Comparison of ENCODE assay signal across 8 mouse cellular contexts in the genomic region with DNA sequence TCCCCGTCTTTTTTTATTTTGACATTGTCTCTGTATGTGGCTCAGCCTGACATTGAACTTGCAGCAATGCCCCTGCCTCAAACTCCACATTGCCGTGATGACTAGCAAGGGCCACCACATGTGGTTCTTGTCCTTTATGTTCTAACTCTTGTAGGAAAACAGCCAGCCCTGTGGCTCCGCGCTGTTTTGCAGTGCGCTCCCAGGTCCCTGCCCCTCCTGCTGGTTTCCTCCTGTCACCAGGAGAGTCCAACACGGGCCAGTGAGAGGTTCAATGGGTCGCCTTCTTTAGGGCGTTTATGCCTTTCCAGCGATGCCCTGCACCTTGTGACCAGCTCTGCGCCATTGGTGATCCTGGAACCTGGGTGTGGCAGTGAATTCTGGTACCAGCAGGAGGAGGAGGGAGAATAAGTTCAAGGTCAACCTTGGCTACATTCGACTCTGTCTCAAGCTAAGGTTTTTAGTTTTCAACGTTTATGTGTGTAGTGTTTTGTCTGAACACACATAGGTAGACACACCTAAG. TPM values are rescaled to one million over a fixed set of nuclear protein-coding genes. Genes with fewer than 3 reads are reported as not detected.
DNase-seq lines count a peak whose midpoint lies in the region; ATAC-seq and TF ChIP-seq lines count a peak whose summit lies in the region.

No protein-coding gene starts in this region.

- peak overlapping the region; percentile 23 for H3K27ac ChIP-seq in heart, postnatal 0 days (ENCODE audit: low read depth)
- H3K27ac ChIP-seq in hindbrain, embryonic 12.5 days: peak overlapping the region; percentile 93
- H3K27ac ChIP-seq in midbrain, embryonic 11.5 days (ENCODE audit: low read depth, low read length): peak overlapping the region; percentile 86

- H3K27me3 ChIP-seq in heart, postnatal 0 days (ENCODE audit: control insufficient read depth, insufficient read depth, low read length): peaks cover 16% of the 10 kb centered on the region; the same call in 1 of the 2 replicates
- peaks cover 16% of the 10 kb centered on the region for H3K27me3 ChIP-seq in hindbrain, embryonic 12.5 days
- H3K27me3 ChIP-seq in midbrain, embryonic 11.5 days (ENCODE audit: control insufficient read depth, insufficient read depth, low read length): peaks cover 12% of the 10 kb centered on the region; the same call in 1 of the 2 replicates

- WGBS in heart, postnatal 0 days: 5% methylated on average over 12 of the region's 12 CpGs
- WGBS in hindbrain, embryonic 12.5 days: 7% methylated on average over 12 of the region's 12 CpGs
- WGBS in midbrain, embryonic 11.5 days: 9% methylated on average over 12 of the region's 12 CpGs

- H3K9ac ChIP-seq in heart, postnatal 0 days (replicated peaks; ENCODE audit: low read depth, low read length): no peak overlapping the region
- H3K9ac ChIP-seq in hindbrain, embryonic 12.5 days: peak overlapping the region; percentile 36
- H3K9ac ChIP-seq in midbrain, embryonic 11.5 days (ENCODE audit: low read length): peak overlapping the region; percentile 64

- TF ChIP-seq CTCF in heart, postnatal 0 days (IDR thresholded peaks at IDR 0.05; ENCODE audit: low read depth): no peak

- no peak for DNase-seq in heart, postnatal 0 days (ENCODE audit: low spot score)
- DNase-seq in heart, adult 9 months (ENCODE audit: low spot score in 2 of 2): no peak
- DNase-seq in ZHBTc4 (ENCODE audit: low read depth, low spot score): peak; percentile 58
- no peak for DNase-seq in midbrain, embryonic 11.5 days (ENCODE audit: low spot score, missing footprints)
- DNase-seq in gastrocnemius, postnatal 4 days (ENCODE audit: low spot score in 2 of 2): no peak
- no peak for DNase-seq in kidney, postnatal 4 days

- no peaks in the 10 kb centered on the region for H3K9me3 ChIP-seq in heart, postnatal 0 days (replicated peaks; ENCODE audit: control insufficient read depth, low read length)
- H3K9me3 ChIP-seq in hindbrain, embryonic 12.5 days (replicated peaks): no peaks in the 10 kb centered on the region
- H3K9me3 ChIP-seq in midbrain, embryonic 11.5 days (ENCODE audit: control insufficient read depth, low read length): no peaks in the 10 kb centered on the region

- peaks cover 6% of the 10 kb centered on the region; the same call in 1 of the 2 replicates for H3K36me3 ChIP-seq in heart, postnatal 0 days (replicated peaks; ENCODE audit: control insufficient read depth, insufficient read depth, low read length)
- peaks cover 11% of the 10 kb centered on the region for H3K36me3 ChIP-seq in hindbrain, embryonic 12.5 days
- H3K36me3 ChIP-seq in midbrain, embryonic 11.5 days (ENCODE audit: control insufficient read depth, insufficient read depth, low read length): peaks cover 4% of the 10 kb centered on the region; the same call in 1 of the 2 replicates

- TF ChIP-seq EP300 in heart, postnatal 0 days (IDR thresholded peaks at IDR 0.05; ENCODE audit: low read depth): 0 out of 2 replicates have a peak, but pooled peaks have one; percentile 36

- peak overlapping the region; percentile 63 for H3K4me3 ChIP-seq in heart, postnatal 0 days (ENCODE audit: low read depth, low read length)
- peak overlapping the region; percentile 58 for H3K4me3 ChIP-seq in hindbrain, embryonic 12.5 days
- peak overlapping the region; percentile 15 for H3K4me3 ChIP-seq in midbrain, embryonic 11.5 days (ENCODE audit: low read depth, low read length)

- H3K4me1 ChIP-seq in heart, postnatal 0 days (ENCODE audit: control insufficient read depth, insufficient read depth): peaks cover 12% of the 10 kb centered on the region; the same call in 1 of the 2 replicates
- peaks cover 72% of the 10 kb centered on the region for H3K4me1 ChIP-seq in hindbrain, embryonic 12.5 days
- H3K4me1 ChIP-seq in midbrain, embryonic 11.5 days (ENCODE audit: control insufficient read depth, insufficient read depth, low read length): peaks cover 49% of the 10 kb centered on the region

- no peak for ATAC-seq in heart, postnatal 0 days (ENCODE audit: insufficient read depth, low read depth)
- ATAC-seq in hindbrain, embryonic 12.5 days (ENCODE audit: low FRiP score): peak; percentile 10
- ATAC-seq in midbrain, embryonic 11.5 days (ENCODE audit: low FRiP score): peak; percentile 17
- ATAC-seq in activated CD4-positive, CD25-positive, alpha-beta regulatory T cell, adult 4 months: no peak

- peak overlapping the region; percentile 83 for H3K4me2 ChIP-seq in heart, postnatal 0 days (ENCODE audit: low read depth, low read length)
- peak overlapping the region; percentile 91 for H3K4me2 ChIP-seq in hindbrain, embryonic 12.5 days (replicated peaks)
- H3K4me2 ChIP-seq in midbrain, embryonic 11.5 days: peak overlapping the region; percentile 48

RNA-seq across cellular contexts. Expression of gene Kcnn1, which starts 3.0 kb away (rescaled TPM):
- 7.5 and 25.2 TPM in 2 replicates for total RNA-seq in heart, postnatal 0 days (2014; rRNA removed; ENCODE audit: low replicate concordance)
- 3.4 TPM in 2 replicates for polyA plus RNA-seq in heart, postnatal 0 days (2015; fragmentation: Nextera tagmentation; extraction: Ambion mirVana)
- 22.1 and 23.8 TPM in 2 replicates for polyA plus RNA-seq in hindbrain, embryonic 12.5 days (2016; fragmentation: Nextera tagmentation; extraction: Ambion mirVana)
- 10.9 and 12.4 TPM in 2 replicates for polyA plus RNA-seq in midbrain, embryonic 11.5 days (2014; fragmentation: Nextera tagmentation; extraction: Ambion mirVana)
- polyA plus RNA-seq in activated CD4-positive, CD25-positive, alpha-beta regulatory T cell, adult 4 months (2017; shearing (Covaris generic)): not detected
- total RNA-seq in gastrocnemius, postnatal 4 days (2021): 1 to 10 TPM; 1.7 to 1.8 TPM

RNA-seq across cellular contexts. Expression of gene Ccdc124, which starts 7.7 kb away (rescaled TPM):
- 12.6 and 32.0 TPM in 2 replicates for total RNA-seq in heart, postnatal 0 days (2014; rRNA removed; ENCODE audit: low replicate concordance)
- 77.9 and 79.5 TPM in 2 replicates for polyA plus RNA-seq in heart, postnatal 0 days (2015; fragmentation: Nextera tagmentation; extraction: Ambion mirVana)
- polyA plus RNA-seq in hindbrain, embryonic 12.5 days (2016; fragmentation: Nextera tagmentation; extraction: Ambion mirVana): 131 and 139 TPM in 2 replicates
- 161 and 166 TPM in 2 replicates for polyA plus RNA-seq in midbrain, embryonic 11.5 days (2014; fragmentation: Nextera tagmentation; extraction: Ambion mirVana)
- polyA plus RNA-seq in activated CD4-positive, CD25-positive, alpha-beta regulatory T cell, adult 4 months (2017; shearing (Covaris generic)): 100 to 1,000 TPM in 1 of 2 experiments, 10 to 100 TPM in 1; 75.7 to 106 TPM
- 10 to 100 TPM; 37.5 to 40.1 TPM for total RNA-seq in gastrocnemius, postnatal 4 days (2021)

RNA-seq across cellular contexts. Expression of gene Slc5a5, which starts 26.5 kb away (rescaled TPM):
- not detected in 2 replicates for total RNA-seq in heart, postnatal 0 days (2014; rRNA removed; ENCODE audit: low replicate concordance)
- 0.05 and 0.10 TPM in 2 replicates for polyA plus RNA-seq in heart, postnatal 0 days (2015; fragmentation: Nextera tagmentation; extraction: Ambion mirVana)
- polyA plus RNA-seq in hindbrain, embryonic 12.5 days (2016; fragmentation: Nextera tagmentation; extraction: Ambion mirVana): 0.25 and 0.68 TPM in 2 replicates
- 0.61 and 0.77 TPM in 2 replicates for polyA plus RNA-seq in midbrain, embryonic 11.5 days (2014; fragmentation: Nextera tagmentation; extraction: Ambion mirVana)
- not detected for polyA plus RNA-seq in activated CD4-positive, CD25-positive, alpha-beta regulatory T cell, adult 4 months (2017; shearing (Covaris generic))
- not detected for total RNA-seq in gastrocnemius, postnatal 4 days (2021)

RNA-seq across cellular contexts. Expression of gene Arrdc2, which starts 26.5 kb away (rescaled TPM):
- total RNA-seq in heart, postnatal 0 days (2014; rRNA removed; ENCODE audit: low replicate concordance): 4.5 and 38.1 TPM in 2 replicates
- 3.0 and 3.6 TPM in 2 replicates for polyA plus RNA-seq in heart, postnatal 0 days (2015; fragmentation: Nextera tagmentation; extraction: Ambion mirVana)
- 9.8 and 11.1 TPM in 2 replicates for polyA plus RNA-seq in hindbrain, embryonic 12.5 days (2016; fragmentation: Nextera tagmentation; extraction: Ambion mirVana)
- polyA plus RNA-seq in midbrain, embryonic 11.5 days (2014; fragmentation: Nextera tagmentation; extraction: Ambion mirVana): 7.1 and 8.0 TPM in 2 replicates
- 1 to 10 TPM; 3.0 to 6.7 TPM for polyA plus RNA-seq in activated CD4-positive, CD25-positive, alpha-beta regulatory T cell, adult 4 months (2017; shearing (Covaris generic))
- total RNA-seq in gastrocnemius, postnatal 4 days (2021): 1 to 10 TPM; 3.9 to 7.0 TPM

RNA-seq across cellular contexts. Expression of gene Rpl18a, which starts 31.2 kb away (rescaled TPM):
- 2,186 and 2,206 TPM in 2 replicates for total RNA-seq in heart, postnatal 0 days (2014; rRNA removed; ENCODE audit: low replicate concordance)
- polyA plus RNA-seq in heart, postnatal 0 days (2015; fragmentation: Nextera tagmentation; extraction: Ambion mirVana): 2,523 and 2,655 TPM in 2 replicates
- 2,266 and 2,767 TPM in 2 replicates for polyA plus RNA-seq in hindbrain, embryonic 12.5 days (2016; fragmentation: Nextera tagmentation; extraction: Ambion mirVana)
- polyA plus RNA-seq in midbrain, embryonic 11.5 days (2014; fragmentation: Nextera tagmentation; extraction: Ambion mirVana): 2,833 and 3,086 TPM in 2 replicates
- polyA plus RNA-seq in activated CD4-positive, CD25-positive, alpha-beta regulatory T cell, adult 4 months (2017; shearing (Covaris generic)): over 10,000 TPM; 10,302 to 10,714 TPM
- 1,000 to 10,000 TPM; 1,846 to 1,982 TPM for total RNA-seq in gastrocnemius, postnatal 4 days (2021)

Comparison
In these comparisons a context has a peak if more than half of its experiments do, and no peak if none do; other contexts are left out.
1. ATAC-seq: peak in hindbrain, embryonic 12.5 days (single experiment) and midbrain, embryonic 11.5 days (single experiment); none in heart, postnatal 0 days (single experiment) and activated CD4-positive, CD25-positive, alpha-beta regulatory T cell, adult 4 months (single experiment).
2. H3K27ac ChIP-seq: peak in every context shown above with its lines; median percentile 93 in hindbrain, embryonic 12.5 days; 86 in midbrain, embryonic 11.5 days; 23 in heart, postnatal 0 days.
3. Peak in every context shown above with its lines, with median percentiles within 50 percentile points of each other: H3K4me2 ChIP-seq and H3K4me3 ChIP-seq.